Mouse (Mus musculus) monocyte, adult 2 months (primary cell): ENCODE results near the gene P2rx4.
"Not testable (repeated sequence)": the region's sequence is repeated elsewhere in the genome, so short reads cannot be mapped to it uniquely, and the experiment has no call there.

Experiments
- DNase-seq, 2 experiments: peaks; one replicate each; pipeline ENCODE4 v3.0.0; 2022; ENCODE audit warnings: low spot score in 2 of 2, low read depth in 1 of 2

Gene P2rx4

DNA sequence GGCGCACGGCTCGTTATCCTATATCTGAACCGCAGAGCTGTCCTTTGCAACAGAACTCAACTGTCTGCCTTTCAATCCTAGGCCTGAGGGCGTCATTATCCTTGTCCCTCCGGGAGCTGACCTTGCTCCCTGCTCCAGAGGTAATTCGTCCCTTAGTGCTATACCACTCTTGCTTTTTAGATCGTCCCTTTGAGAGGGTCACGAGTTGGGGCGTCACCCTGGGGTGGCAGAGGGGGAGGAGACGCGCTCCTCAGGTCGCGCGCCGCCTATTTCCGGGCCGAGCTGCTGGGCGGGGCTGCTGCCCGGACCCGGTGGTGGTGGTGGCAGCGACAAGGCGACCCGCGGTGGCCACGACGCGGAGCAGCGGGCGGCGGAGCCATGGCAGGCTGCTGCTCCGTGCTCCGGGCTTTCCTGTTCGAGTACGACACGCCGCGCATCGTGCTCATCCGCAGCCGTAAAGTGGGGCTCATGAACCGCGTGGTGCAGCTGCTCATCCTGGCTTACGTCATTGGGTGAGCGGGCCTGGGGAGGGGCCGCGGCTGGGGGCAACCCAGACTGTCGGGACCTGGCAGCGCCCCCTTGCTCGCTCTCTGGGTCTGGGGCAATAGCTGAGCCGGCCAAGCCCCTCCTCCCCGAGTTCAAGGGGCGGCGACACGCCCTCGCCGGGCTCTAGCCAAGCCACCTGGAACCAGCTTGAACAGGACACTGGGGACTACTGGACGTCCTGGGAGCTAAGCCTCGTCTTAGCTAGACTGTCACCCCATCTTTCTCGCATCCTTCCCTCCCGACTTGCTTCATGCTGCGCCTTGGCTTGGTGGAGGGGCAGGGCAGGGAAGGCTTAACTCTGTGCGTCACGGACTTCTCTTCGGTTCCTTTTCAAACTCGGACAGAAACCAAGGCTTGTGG is at the start of gene P2rx4:
P2rx4 (plus strand) TSS at position 269 of the 906 bp plus-strand sequence.
- peak; percentile 69 to 87 for DNase-seq

DNA sequence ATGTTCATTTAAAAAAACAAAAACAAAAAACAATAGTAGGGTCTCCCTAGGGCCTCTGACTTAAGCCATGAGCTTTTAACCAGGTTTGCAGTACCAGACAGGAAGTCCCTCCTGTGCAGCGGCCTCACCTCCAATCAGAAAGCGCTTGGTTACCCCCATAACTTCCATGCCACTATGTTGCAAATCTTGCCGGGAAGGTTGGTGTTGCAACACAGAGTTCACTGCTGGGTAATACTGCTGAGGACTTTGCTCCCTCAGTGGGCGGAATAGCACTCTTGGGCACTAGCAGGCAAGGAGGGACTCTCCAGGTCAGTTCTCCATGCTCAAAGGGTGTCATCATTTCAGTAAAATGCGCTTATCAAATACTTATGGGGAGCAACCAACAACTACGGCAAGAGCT is 44.8 kb upstream of the P2rx4 start:
- peak in 1 of 2 experiments; percentile 17 for DNase-seq

DNA sequence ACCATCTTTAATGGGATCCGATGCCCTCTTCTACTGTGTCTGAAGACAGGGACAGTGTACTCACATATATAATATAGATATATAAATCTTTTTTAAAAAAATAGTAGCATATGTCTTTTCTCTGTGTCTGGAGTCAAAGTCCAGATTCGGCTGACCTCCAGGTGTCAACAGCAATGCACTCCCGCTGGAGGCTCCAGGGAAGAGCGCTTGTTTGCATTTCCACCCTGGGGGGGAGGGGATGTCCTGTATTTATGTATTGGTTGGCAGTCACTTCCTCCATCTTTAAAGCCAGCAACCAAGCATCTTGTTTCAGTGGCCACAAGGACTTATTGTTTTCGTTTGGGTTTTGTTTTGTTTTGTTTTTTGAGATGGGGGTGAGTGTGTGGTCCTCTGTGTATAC is 42.3 kb upstream of the P2rx4 start:
- DNase-seq = no peak

DNA sequence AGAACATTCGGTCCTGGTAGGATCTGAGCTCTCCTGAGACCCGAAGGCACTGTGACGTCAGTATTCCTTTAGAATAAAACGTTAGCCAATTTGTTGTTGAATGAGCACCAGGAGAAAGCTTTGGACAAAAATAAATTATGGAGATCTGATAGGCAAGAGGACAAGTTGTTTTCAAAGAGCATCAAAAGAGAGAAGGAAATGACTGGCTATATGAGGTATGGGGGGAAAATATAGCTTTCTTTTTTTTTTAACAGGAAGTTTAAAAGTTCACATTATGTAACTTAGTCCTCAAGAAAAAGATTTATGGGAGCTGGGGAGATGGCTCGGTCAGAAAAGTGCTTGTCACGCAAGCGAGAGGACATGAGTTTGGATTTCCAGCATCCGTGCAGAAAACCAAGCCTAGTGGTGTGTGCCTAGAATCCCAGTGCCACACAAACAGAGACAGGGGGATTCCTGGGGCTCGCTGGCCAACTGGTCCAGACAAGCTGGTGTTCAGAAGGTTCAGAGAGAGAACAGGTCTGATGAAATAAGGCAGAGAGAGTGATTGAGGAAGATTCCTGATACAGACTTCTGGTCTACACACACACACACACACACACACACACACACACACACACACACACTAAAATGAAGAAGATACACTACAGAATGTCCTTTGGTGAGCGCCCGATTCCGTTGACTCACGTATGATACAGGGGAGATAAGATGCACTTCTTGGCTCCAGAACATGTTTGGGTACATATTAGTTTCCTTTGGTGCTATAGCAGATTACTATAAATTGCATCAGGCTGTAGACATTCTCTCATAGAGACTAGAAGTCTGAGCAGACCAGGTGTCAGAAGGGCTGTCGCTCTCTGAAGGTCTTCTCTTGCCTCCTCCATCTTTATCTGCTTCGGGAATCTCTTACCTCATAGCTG is 38.1 kb upstream of the P2rx4 start:
- DNase-seq = no peak

DNA sequence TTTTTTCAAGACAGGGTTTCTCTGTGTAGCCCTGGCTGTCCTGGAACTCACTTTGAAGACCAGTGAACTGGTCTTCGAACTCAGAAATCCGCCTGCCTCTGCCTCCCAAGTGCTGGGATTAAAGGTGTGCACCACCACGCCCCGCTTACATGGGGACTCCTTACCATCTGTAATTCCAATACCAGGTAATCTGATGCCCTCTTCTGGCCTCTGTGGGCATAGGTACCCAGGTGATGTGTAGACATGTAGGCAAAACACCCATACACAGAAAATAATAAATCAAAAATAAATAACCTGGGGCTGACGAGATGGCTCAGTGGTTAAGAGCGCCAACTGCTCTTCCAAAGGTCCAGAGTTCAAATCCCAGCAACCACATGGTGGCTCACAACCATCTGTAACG is 35.7 kb upstream of the P2rx4 start:
- DNase-seq = not testable (repeated sequence)

DNA sequence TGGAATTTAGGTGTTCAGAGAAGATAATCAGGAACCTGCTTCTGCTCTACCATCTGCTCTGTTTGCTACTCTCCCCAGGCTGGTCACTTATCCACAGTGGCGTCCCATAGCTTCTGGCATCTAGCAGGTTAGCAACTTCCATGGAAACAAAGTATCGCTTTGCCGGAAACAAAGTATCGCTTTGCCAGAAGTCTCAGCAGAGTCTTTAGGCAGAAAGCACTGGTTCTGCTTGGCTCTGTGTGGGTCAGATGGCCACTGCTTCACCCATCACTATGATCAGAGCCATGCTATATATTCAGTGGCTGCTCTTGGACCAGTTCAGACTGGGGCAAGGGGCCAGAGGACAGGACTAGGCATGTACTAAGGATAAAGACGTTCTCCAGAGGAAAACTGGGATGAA is 35.0 kb upstream of the P2rx4 start:
- no peak for DNase-seq

DNA sequence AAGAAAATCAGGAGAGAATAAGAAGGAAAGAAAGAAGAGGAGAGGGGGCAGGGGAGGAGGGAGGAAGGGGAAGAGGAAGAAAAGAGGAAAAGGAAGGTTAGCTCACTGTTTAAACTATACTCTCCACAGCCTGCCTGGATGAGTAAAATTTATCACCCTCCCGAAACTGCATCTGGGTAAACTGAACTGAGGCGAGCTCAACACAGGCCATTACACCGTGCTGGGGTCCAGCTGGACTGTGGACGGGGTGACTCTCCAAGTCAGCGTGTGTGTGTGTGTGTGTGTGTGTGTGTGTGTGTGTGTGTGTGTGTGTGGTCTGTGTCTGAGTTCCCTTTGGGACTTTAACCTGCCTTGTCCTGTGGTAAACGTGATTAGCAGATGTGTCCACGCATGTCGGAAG is 31.3 kb upstream of the P2rx4 start:
- DNase-seq = no peak

DNA sequence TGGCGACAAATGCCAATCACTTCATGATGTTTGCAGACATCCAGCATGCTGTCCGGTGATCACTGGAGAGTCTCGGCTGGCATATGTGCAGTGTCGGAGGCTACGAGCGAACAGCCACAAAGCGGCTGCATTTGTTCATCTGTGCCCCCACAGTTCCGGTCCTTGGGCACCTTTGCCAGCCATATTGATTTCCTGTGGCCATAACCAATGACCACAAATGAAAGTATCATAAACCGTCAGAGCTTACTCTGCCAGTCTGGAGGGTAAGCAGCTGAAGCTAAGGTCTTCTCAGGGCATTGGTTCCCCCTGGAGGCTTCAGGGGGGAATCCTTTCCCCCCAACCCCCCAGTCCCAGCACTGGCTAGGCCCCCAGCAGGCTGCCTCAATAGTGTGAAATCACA is 29.4 kb upstream of the P2rx4 start:
- DNase-seq = no peak

DNA sequence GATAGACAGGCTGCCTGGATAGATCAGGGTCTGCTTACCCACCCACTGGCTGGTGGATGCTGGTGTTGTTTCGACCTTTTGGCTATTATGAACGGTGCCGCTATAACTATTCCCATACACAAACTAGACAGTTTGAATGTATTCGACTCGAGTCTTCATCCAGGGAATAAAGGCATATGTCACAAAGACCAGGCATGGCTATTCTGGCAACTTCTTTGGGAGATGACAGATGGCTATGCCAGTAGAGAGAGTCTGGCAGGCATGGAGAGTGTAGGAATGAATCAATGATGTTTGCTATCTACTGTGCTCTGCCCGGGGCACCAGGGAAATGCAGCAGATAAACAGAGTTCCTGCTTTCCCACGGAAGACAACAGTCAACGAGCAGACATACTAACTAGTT is 27.5 kb upstream of the P2rx4 start:
- no peak for DNase-seq

DNA sequence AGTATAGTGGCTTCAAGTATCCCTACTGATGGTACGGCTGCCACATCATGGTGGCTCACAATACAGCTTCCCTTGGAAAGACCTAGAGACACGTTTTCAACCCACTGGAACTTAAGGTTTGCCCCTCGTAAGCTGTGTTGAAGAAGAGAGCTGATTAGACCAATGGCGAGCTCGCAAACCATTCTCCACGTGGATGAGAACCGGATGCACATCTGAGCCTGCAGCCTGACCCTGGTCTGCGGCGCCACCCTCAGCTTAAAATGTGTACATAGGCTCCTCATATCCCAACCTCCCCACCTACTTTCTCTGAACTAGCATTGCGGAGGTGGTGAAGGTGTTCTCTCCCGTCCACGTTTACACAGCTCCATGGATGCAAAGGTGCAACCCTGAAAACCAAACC is 26.1 kb upstream of the P2rx4 start:
- DNase-seq = no peak

DNA sequence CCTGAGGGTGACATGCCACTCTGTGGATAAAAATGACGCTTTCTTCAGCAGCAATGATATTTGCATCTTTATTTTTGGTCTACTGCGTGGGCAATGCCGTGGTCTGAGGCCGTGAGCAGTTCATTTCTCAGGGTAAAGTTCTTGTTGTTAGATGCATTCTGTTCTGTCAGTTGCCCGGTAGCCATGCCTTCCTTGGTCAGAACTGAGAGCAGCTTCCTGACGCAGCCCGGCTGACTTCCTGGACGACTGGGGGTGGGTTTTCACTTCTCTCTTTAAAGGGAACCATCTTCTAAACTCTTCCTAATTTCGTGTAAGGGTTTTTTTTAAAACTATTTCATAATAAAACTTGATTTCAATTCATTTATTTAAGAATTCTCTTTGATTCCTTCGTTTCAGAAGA is 23.4 kb upstream of the P2rx4 start:
- DNase-seq = peak in 1 of 2 experiments; percentile 37

DNA sequence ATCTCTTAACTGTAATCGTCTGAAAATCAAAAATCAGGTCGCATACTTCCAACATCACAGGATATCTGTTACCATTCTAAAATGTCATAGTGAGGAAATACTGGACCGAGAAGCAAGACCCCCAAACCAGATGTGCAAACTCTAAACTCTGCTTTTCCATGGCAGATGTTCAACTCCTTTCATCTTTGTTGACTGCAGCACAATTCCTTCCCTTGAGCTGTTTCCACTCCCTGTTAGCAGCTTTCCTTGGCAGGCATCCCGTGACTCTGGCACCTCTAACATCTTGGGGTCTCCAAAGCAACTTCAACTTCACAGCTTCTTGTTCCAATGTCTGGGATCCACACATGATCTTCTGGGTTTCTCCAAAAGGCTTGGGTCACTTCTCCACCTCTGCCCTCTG is 20.0 kb upstream of the P2rx4 start:
- no peak for DNase-seq

DNA sequence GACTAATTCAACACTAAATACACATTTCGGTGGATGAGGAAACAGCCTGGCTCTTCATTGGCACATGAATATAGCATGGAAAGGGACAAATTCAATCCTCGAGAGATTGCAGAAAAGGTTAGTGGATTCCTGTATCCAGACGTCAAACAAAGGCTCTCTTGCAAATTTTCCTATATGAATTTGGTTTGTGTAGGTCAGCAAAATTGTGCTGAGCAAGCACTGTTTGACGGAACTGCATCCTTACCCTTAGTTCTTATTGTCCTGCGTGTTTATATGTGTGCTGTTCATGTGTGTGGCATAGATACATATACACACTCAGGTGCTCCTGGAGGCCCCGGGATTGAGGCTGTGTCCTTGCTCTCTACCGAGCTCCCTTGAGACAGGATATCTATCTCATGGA is 18.2 kb upstream of the P2rx4 start:
- no peak for DNase-seq

DNA sequence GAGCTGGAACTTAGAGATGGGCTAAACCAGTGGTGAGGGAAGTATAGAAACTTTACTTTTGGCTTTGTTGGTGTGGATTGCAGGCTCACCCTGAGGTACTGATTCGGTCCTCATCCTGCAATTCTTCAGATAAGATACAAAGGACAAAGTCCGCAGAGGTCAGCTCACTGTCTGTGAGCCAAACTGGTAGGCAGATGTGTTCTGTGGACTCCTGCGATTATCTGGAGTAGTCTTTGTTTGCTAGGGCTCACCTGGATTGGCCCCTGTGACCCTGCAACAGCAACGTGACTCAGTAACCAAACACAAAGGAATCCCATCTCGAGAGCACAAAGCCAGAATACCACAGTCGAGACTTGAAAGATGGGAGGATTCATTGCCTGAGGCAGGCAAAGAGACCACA is 16.9 kb upstream of the P2rx4 start:
- DNase-seq = no peak

DNA sequence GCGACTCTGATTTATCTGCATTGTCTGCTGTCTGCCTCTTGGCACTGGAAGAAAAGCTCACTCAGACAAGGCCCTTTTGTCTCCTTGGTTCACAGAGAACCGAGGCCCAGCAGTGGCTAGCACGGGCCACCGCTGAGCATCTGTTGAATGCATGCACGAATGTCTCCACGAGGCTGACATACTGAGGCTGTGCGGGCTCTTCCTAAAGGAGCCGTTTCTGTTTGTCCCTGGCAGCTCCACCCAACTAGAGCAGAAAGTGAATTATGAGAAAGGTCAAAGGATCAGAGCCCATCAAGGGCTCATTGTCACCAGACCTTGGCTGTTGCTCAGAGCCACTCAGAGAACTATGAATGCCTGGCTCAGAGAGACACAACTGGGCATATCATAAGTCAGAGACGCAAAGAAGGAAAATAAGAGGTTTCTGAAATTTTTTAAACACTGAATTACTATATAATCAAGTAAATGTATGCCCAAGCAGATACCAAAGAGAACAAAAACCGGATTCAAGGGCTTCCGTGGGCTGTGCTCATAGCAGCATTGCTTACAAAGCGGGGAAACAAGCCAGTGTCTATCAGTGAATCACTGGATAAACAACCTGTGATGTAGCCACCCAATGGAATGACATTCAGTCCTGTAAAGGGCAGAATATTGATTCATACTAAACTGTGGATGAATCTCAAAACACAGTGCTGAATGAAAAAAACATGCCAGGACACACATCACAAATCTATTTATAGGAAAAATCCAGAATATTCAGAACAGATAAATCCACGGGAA is 13.7 kb upstream of the P2rx4 start:
- no peak for DNase-seq

DNA sequence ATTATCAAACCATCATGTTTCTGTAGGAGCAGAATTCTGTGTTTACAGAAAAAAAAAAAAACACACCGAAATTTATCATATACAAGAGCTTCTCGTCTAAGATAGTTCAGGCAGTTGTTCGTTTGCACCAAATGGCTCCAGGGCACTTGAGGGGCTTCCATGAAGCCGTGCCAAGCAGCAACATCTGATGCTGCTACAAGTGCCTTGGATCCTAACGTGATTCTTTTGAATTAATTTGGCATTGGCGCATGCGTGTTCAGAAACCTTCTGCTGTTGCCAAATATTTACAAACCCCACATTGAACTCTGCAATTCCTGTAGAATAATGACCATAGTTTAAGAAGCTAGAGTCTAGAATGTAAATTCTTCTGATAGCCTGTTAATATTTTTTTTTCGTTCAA is 11.8 kb upstream of the P2rx4 start:
- no peak for DNase-seq

DNA sequence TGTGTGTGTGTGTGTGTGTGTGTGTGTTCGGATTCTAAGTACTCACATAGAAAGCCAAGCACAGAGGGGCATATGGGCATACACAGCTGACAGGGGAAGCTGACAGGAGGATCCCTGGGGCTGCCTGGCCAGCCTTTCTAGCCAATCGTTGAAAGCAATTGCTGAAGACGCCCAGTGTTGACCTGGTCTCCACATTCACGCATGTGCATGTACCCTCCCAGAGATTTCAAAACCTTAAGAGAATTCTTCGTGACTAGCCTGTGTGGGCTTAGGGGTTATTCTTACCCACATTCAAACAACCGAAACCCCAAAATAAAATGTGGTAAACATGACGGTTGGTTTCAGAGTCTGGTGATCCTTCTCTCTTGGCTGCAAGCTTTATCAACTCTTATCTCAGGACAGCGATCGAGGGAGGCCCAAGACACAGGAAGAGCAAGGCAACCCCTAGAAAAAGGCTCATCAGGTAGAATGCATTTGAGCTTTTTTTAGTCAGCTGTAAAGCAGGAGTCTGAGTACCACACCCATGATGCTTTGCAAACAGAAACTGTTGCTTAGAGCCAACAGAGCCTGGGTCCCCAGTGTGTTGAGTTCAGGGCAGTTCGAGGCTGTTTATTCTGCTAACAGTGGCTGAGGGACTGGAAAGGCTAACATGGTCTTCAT is 9.2 kb upstream of the P2rx4 start:
- DNase-seq = no peak

DNA sequence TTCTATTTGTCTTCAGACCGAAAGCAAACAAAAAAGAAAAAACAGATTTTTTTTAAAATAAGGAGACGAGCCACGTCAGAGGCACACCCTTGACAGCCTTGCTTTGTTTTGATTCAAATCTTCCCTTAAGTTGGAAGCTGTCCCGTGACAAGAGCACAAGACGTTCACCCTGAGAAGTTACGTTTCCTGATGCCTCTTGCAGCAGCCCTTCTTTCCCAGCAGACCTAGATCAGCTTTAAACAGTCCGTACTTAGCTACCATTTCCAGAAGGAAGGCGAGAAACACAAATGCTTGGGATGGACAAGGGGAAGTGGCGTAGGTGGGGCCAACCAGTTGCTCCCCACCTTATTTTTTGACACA is 8.7 kb upstream of the P2rx4 start:
- no peak for DNase-seq

DNA sequence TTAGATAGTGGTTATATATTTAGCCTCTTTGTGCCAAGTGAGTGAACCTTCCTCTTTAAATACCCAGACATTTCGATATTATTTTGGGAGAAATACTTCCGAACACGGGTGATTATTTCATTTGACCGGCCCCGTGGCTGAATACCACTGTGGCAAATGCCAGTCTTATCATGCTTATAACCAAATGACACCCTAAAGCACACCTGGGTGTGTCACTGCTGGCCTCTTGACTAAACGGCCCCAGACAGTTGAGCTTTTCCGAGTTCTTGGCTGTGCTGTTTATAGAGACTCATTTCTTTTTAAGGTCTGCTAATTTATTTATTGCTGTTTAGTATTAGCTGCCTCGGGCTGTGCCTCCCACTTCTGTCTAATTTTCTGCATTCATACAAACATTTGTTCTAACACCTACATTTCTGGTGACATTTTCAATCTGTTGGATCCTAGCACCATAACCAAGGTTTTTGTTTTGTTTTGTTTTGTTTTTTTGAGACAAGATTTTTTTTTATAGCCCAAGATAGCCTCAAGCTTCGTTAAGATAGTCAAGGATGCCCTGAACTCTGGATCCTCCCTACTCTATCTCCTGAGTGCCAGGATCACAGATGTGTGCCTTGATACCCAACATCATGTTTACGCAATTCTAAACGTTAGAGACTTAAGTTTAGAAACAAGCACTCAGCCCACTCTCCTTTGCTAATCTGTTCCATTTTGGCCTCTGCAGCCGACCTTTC is 7.1 kb upstream of the P2rx4 start:
- no peak for DNase-seq

DNA sequence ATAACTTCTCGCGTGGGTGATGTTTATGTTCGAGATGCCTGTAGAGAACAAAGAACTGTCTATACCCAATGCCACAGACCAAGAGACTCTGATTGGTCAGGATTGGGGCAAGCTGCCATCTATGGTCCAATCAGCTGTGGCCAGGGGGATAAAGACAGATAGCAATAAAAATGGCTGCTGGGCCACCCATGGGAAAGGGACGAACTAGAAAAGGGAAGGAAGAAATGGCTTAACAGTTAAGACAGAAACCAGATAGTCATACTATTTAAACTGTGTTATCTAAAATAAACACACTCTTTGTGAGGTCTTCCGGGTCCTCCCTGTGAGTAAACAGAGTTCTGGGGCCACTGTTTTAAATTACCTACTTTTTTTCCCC is 6.5 kb upstream of the P2rx4 start:
- DNase-seq = no peak
